Mouse (Mus musculus): ENCODE data around the gene Pou3f3. TPM values are rescaled to one million over a fixed set of nuclear protein-coding genes. Genes with fewer than 3 reads are reported as not detected.

Gene Pou3f3
- polyA plus RNA-seq, 1 experiment, result not detected

DNA sequence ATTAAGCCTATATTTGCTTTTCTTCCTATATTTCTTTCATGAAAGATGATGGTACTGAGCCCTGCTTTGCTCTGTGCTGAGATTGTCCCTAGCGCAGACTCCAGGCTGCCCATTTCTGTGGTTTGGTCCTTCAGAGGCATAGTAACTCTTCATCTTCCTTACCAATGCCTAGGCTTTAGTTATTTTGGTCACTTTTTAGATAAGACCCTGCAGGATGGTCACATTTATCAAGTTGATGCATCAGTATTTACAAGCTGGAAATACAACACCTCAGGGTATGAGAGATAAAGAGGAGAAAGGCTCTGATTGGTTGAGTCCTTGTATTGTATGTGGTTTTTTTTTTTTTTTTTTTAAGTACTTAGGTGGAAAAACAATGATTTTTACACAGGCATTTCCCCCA is 5.2 kb downstream of the Pou3f3 start:
- TF ChIP-seq CTCF (IDR thresholded peaks at IDR 0.05; ENCODE audit: low read depth, low read length) (no peak), POLR2A (IDR thresholded peaks at IDR 0.05; ENCODE audit: borderline replicate concordance, low read depth, low read length) (no peak)
- no peak overlapping the region for H3K27ac ChIP-seq (ENCODE audit: insufficient read depth, low read depth, low read length)

DNA sequence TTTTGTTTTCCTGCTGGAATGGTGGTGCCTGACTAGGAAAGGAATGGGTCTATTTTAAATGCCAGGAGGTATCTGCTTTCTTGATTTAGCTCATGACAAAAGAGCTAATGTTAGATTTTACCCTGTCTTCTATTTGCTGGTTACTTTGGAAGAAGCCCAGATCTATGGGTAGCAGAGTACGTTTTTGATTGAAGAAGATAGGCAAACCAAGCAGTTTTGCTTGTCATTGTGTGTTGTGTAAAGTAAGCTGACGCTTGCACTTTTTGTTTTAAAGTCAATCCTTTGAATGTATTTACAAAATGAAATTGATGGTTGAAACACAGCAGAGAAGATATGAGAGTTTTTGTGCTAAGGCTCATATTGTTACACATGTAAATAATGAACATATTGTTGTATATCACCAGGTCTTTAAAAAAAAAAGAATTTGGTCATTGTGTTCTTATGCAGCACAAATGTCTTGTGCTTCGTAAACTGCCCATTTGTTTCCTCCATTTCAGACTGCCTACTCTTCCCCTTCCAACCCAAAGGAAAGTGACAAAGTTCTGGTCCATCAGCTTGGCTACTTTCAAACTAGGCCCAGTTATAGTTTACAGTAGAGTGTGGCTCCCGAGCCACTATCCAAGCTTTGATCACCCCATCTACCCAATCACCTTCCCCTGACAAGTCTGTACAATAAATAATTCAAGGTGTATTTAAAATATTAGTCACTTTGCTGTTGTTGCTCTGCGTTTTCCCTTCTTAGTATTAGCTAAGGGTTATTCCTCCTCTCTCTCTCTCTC is 6.5 kb downstream of the Pou3f3 start:
- Histone ChIP-seq H3K27ac (ENCODE audit: insufficient read depth, low read depth, low read length) (no peak overlapping the region), H3K4me3 (ENCODE audit: insufficient read depth, low read length) (no peak overlapping the region)

More for the DNA sequence above, 5.2 kb downstream of the Pou3f3 start:
- Histone ChIP-seq H3K4me1 (ENCODE audit: control insufficient read depth, insufficient read depth, low read length) (no peaks in the 10 kb centered on the region), H3K4me3 (ENCODE audit: insufficient read depth, low read length) (no peak overlapping the region)

DNA sequence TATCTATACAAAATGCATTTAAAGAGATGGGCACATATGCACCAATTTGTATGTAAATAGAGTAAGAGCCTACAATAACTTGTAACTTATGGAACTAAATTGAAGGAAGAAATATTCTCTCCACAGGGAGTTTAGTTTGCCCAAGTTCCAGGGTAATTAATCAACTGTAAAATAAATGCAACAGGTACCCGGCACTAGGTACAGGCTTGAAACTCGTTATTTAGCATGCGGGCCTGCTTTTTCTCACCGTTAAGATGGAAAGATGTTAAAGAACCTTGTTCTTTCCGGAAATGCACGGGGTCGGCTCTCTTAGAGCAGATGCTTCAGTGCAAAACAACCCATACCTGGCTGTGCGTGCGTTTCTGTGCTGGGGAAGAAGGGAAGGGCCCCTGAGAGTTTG is 7.4 kb downstream of the Pou3f3 start:
- no peak overlapping the region for H3K27ac ChIP-seq (ENCODE audit: insufficient read depth, low read depth, low read length)
- no peak overlapping the region for H3K4me3 ChIP-seq (ENCODE audit: insufficient read depth, low read length)
- no peak for TF ChIP-seq CTCF (IDR thresholded peaks at IDR 0.05; ENCODE audit: low read depth, low read length)
- TF ChIP-seq POLR2A (IDR thresholded peaks at IDR 0.05; ENCODE audit: borderline replicate concordance, low read depth, low read length), result no peak
- no peaks in the 10 kb centered on the region for H3K4me1 ChIP-seq (ENCODE audit: control insufficient read depth, insufficient read depth, low read length)

More for the DNA sequence above, 6.5 kb downstream of the Pou3f3 start:
- H3K4me1 ChIP-seq (ENCODE audit: control insufficient read depth, insufficient read depth, low read length), result no peaks in the 10 kb centered on the region
- no peak for TF ChIP-seq POLR2A (IDR thresholded peaks at IDR 0.05; ENCODE audit: borderline replicate concordance, low read depth, low read length)
- TF ChIP-seq CTCF (IDR thresholded peaks at IDR 0.05; ENCODE audit: low read depth, low read length), result no peak

DNA sequence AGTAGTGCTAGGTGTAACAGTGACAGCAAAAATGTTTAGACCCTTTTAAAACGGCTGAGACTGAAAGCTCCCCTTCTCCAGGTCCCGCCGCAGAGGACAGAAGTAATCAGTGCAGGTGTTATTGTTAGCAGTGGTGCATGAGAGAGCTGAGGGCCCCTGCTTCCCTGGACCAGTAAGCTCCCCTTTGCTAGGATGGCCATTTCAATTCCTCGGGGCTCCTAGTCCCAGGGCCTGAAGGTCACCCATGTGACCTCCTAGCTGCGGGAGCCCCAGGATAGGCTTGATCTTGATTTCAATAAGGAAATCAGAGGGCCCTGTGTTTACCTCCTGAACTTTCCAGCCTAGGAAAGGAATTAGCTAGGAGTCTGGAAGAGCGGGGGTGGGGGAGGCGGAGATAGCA is 7.9 kb downstream of the Pou3f3 start:
- Histone ChIP-seq H3K4me3 (ENCODE audit: insufficient read depth, low read length) (no peak overlapping the region), H3K27ac (ENCODE audit: insufficient read depth, low read depth, low read length) (no peak overlapping the region), H3K4me1 (ENCODE audit: control insufficient read depth, insufficient read depth, low read length) (no peaks in the 10 kb centered on the region)
- TF ChIP-seq CTCF (IDR thresholded peaks at IDR 0.05; ENCODE audit: low read depth, low read length), result no peak
- TF ChIP-seq POLR2A (IDR thresholded peaks at IDR 0.05; ENCODE audit: borderline replicate concordance, low read depth, low read length), result no peak

DNA sequence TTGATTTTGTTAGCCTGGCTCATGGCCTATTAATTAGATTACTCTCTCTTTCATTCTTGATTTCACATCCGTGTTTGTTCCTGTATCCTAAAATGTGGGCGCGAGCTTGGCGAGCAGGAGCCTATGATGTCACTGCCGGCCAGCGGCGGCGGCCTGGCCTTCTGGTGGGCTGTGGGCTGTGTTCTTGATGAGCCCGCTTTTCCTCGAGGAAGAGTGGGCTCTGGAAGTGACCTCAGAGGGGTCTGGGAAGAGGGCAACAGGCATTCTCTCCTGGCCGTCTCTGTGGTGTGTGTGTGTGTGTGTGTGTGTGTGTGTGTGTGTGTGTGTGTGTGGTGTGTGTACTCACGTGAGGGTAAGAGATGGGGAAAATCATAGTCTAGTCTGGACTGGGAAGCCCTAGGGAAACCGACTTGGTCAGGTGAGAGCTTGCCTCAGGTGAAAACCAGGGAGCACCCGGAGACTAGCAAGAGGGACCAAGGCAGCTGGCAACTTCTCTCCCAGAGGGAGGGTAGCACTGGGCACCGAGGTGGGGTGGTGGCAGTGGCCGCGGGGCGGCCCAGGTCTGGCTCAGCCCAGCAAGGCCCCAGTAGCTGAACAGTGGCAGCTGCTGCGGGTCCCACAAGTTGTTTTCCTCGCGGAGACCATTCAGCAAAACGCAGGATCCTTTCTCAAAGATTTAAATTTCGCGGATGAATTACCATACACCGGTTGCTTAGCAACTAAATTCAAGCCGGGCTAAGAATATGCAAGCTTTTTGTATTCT is 8.5 kb downstream of the Pou3f3 start:
- Histone ChIP-seq H3K4me3 (ENCODE audit: insufficient read depth, low read length) (no peak overlapping the region), H3K4me1 (ENCODE audit: control insufficient read depth, insufficient read depth, low read length) (no peaks in the 10 kb centered on the region), H3K27ac (ENCODE audit: insufficient read depth, low read depth, low read length) (no peak overlapping the region)
- TF ChIP-seq POLR2A (IDR thresholded peaks at IDR 0.05; ENCODE audit: borderline replicate concordance, low read depth, low read length), result no peak
- no peak for TF ChIP-seq CTCF (IDR thresholded peaks at IDR 0.05; ENCODE audit: low read depth, low read length)

DNA sequence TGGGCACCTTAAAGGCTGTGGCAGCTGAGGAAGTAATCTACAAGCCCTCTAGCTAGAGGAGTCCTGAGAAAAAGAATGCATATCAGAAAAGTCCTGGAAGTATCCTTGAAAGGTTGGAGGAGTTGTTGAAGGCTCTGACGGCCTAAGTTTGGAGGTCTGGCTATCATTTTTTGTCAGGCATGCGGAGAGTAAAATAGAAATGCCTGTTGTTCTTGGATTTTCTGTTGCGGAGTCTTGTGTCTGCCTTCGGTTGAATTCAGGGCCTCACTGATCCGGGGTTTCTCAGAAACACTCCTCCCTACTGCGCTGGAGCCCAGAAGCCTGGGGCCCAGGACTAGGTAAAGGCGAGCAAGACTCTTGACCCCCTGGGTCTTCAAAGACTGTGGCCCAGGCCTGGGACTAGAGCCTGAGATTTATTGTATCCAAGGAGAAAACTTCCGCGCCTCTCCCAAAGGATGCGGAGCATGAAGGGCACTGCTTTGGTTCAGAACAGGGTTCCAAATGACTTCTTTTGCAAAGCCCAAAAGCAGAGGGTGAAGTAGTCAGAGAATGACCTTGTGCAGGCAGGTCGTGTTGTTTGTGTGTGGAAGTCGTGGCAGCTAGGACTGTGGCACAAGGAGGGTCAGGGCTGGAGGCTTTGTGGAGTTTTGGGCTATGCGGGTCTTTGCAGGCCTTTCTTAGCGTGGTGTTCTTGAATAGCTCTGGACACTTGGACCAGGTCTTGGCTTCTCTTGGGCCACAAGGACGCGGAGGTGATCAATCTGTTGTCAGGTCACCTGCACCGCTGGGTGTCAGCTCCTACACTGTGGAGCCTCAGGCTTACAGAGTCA is 9.6 kb downstream of the Pou3f3 start:
- Histone ChIP-seq H3K27ac (ENCODE audit: insufficient read depth, low read depth, low read length) (no peak overlapping the region), H3K4me1 (ENCODE audit: control insufficient read depth, insufficient read depth, low read length) (no peaks in the 10 kb centered on the region), H3K4me3 (ENCODE audit: insufficient read depth, low read length) (no peak overlapping the region)
- TF ChIP-seq POLR2A (IDR thresholded peaks at IDR 0.05; ENCODE audit: borderline replicate concordance, low read depth, low read length), result no peak
- no peak for TF ChIP-seq CTCF (IDR thresholded peaks at IDR 0.05; ENCODE audit: low read depth, low read length)

DNA sequence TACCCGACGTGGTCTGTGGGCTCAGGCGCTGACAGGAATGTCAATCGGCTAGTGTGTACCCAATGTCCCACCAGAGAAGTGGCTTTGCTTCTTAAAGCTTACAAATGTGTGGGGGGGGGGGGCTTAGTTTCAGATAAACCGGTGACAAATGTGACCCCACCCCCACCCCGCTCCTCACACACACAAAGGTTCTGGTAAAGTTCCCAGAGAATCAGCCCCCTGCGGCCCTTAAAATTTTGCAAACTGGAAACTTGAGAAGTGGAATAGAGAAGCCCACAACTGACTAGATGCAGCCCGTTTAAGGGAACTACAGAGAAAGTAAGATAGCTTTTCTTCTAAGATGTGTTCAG is 10.2 kb downstream of the Pou3f3 start:
- no peak overlapping the region for H3K27ac ChIP-seq (ENCODE audit: insufficient read depth, low read depth, low read length)
- TF ChIP-seq CTCF (IDR thresholded peaks at IDR 0.05; ENCODE audit: low read depth, low read length) (no peak), POLR2A (IDR thresholded peaks at IDR 0.05; ENCODE audit: borderline replicate concordance, low read depth, low read length) (no peak)

DNA sequence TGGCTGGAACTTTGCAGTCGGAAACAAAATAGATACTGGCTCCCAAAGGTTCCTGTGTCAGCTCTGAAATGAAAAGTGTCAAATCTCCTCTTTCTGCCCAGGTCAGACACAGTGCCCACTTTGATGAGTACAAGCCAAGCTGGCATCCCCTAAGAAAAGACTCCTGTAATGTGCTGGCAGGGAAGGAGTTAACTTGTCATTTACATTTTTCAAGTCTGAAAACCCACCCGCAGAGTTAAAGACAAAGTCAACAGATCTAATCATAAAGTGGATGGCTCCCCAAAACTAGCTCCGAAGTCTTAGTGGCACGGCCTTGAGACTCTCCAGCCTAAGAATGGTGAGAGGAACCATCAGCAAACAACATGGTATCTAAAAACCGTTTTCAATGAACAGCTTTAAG is 11.6 kb downstream of the Pou3f3 start:
- no peak for TF ChIP-seq POLR2A (IDR thresholded peaks at IDR 0.05; ENCODE audit: borderline replicate concordance, low read depth, low read length)
- TF ChIP-seq CTCF (IDR thresholded peaks at IDR 0.05; ENCODE audit: low read depth, low read length), result no peak
- Histone ChIP-seq H3K4me1 (ENCODE audit: control insufficient read depth, insufficient read depth, low read length) (no peaks in the 10 kb centered on the region), H3K27ac (ENCODE audit: insufficient read depth, low read depth, low read length) (no peak overlapping the region), H3K4me3 (ENCODE audit: insufficient read depth, low read length) (no peak overlapping the region)

More for the DNA sequence above, 10.2 kb downstream of the Pou3f3 start:
- no peak overlapping the region for H3K4me3 ChIP-seq (ENCODE audit: insufficient read depth, low read length)
- H3K4me1 ChIP-seq (ENCODE audit: control insufficient read depth, insufficient read depth, low read length), result no peaks in the 10 kb centered on the region

DNA sequence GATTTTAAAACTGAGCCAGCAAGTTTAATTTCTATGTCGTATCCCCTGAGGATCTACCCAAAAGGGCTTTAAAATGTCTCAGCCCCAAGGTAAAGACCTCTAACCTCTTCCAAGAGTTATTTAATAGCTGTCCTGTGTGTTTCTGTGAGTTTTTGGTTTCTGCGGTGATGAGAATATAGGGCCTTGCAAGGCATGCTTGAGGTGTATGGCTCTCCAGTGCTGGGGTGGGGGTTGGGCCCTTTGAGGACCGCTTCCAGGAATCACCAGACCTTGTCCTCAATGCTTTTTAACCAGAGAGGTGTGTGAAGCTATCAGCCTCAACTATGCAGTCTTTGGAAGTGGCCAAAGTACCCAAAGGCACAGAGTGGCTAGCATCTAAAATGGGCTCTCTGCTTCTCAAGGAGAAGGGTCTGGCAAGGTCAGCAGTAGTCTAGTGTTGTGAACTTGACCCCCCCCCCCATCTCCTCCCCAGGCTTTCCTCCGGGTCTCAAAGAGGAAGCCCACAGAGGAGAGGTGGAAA is 12.1 kb downstream of the Pou3f3 start:
- Histone ChIP-seq H3K27ac (ENCODE audit: insufficient read depth, low read depth, low read length) (no peak overlapping the region), H3K4me3 (ENCODE audit: insufficient read depth, low read length) (no peak overlapping the region), H3K4me1 (ENCODE audit: control insufficient read depth, insufficient read depth, low read length) (no peaks in the 10 kb centered on the region)
- TF ChIP-seq POLR2A (IDR thresholded peaks at IDR 0.05; ENCODE audit: borderline replicate concordance, low read depth, low read length) (no peak), CTCF (IDR thresholded peaks at IDR 0.05; ENCODE audit: low read depth, low read length) (no peak)

Data from bone marrow macrophage, adult 2 months (primary cell).